Mouse (Mus musculus): ENCODE measurements around the gene Fam172a. TPM values are rescaled to one million over a fixed set of nuclear protein-coding genes. Genes with fewer than 3 reads are reported as not detected.
A peak's percentile ranks its signal among the peaks of the same experiment; 100 is the strongest.

The Fam172a gene
- polyA plus RNA-seq, 1 experiment = 4.0 TPM

DNA sequence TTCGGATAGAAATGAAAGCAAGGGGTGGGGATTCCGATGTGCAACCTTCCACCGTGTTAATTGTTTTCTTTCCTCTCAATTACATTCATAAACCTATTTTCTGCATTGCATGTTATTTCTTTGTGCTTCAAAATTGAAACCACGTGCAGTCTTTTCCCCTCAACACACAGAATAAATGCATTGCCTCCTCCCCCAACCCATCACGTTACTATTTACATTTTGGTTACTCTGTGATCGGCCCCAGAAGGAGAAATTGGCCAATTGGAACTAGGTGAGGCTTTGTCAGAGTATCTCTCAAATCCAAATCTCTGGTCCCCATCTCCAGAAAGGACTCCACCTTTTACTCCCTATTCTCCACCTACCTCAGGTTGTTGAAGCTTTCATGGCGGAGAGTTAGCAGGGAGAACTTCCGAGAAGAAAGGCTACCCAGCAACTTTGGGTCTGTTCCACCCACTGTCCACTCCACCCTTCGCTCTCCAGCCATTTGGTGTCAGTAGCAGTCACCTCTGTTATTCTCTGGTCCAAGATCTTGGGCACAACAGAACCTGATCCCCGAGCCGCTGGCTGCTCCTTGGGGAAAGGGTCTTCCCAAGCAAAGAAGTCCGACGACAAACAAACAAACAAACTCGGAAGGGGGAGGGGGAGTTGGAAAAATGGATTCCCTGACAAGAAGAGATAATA is 483.1 kb downstream of the Fam172a start:
- H3K4me1 ChIP-seq (ENCODE audit: control insufficient read depth, insufficient read depth, low read length) = 0 out of 2 replicates have a peak, but pooled peaks cover 4% of the 10 kb centered on the region
- H3K27ac ChIP-seq (ENCODE audit: control insufficient read depth, insufficient read depth, low read depth, low read length) = no peak overlapping the region
- peaks cover 4% of the 10 kb centered on the region; the same call in 1 of the 2 replicates for H3K27me3 ChIP-seq (ENCODE audit: control insufficient read depth, insufficient read depth, low read length)
- TF ChIP-seq POLR2A (IDR thresholded peaks at IDR 0.05; ENCODE audit: control insufficient read depth, low read depth, low read length) = no peak
- TF ChIP-seq CTCF (IDR thresholded peaks at IDR 0.05; ENCODE audit: control insufficient read depth, insufficient read depth, insufficient replicate concordance, low read depth, low read length) = no peak
- H3K36me3 ChIP-seq (ENCODE audit: control insufficient read depth, insufficient read depth, low read length) = no peaks in the 10 kb centered on the region
- H3K4me3 ChIP-seq (ENCODE audit: control insufficient read depth, low read depth, low read length) = no peak overlapping the region

DNA sequence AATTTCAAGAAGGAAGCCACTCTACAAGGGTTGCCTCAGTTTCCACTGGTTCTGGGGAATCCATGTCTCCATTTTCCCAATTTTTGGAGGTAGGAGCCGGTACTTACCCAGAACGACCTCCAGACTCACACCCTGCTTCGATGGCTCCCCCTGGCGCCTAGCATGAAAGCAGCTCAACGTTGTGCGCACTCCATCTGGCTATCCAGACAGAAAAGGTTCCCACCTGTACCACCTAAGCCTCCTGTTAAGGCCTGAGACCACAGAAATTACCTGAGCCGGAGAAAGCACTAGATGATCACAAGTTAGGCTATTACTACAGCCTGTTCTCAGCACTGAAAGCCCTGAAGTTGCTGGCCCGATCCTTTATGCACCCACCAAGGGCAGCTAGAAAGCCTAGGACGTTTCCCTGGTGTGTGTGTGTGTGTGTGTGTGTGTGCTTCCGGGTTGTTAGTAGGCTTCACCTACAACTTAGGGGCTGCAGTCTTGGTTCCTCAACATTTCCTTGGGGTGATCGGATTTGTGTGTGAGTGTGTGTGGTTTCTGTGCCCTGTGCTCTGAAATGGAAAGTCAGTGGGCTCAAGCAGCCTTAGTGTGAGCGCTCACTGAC is 484.6 kb downstream of the Fam172a start:
- Histone ChIP-seq H3K27ac (ENCODE audit: control insufficient read depth, insufficient read depth, low read depth, low read length) (no peak overlapping the region), H3K27me3 (ENCODE audit: control insufficient read depth, insufficient read depth, low read length) (no peaks in the 10 kb centered on the region), H3K36me3 (ENCODE audit: control insufficient read depth, insufficient read depth, low read length) (no peaks in the 10 kb centered on the region), H3K4me1 (ENCODE audit: control insufficient read depth, insufficient read depth, low read length) (0 out of 2 replicates have a peak, but pooled peaks cover under 1% of the 10 kb centered on the region), H3K4me3 (ENCODE audit: control insufficient read depth, low read depth, low read length) (no peak overlapping the region)
- TF ChIP-seq CTCF (IDR thresholded peaks at IDR 0.05; ENCODE audit: control insufficient read depth, insufficient read depth, insufficient replicate concordance, low read depth, low read length) = peak; percentile 31; the same call in 1 of the 2 replicates
- no peak for TF ChIP-seq POLR2A (IDR thresholded peaks at IDR 0.05; ENCODE audit: control insufficient read depth, low read depth, low read length)

DNA sequence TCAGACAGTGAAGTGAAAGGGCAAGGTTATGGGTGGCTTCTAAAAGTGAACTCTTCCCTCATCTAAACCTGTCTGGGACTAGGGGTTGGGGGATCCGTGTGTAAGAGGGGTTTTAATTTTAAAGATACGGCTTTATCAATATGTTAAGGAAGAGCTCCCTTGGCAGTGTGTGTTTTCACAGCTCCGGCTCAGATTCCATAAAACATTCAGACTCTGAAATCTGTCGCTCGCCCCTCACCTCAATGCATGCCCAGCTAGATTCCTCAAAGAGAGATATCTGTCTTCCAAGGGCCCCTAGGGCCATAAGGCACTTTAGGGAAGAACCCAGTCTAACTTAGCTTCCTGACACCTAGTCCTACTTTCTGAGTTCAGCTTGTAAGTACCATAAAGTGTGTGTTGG is 486.0 kb downstream of the Fam172a start:
- H3K27ac ChIP-seq (ENCODE audit: control insufficient read depth, insufficient read depth, low read depth, low read length) = no peak overlapping the region
- H3K27me3 ChIP-seq (ENCODE audit: control insufficient read depth, insufficient read depth, low read length) = no peaks in the 10 kb centered on the region
- H3K36me3 ChIP-seq (ENCODE audit: control insufficient read depth, insufficient read depth, low read length) = no peaks in the 10 kb centered on the region

DNA sequence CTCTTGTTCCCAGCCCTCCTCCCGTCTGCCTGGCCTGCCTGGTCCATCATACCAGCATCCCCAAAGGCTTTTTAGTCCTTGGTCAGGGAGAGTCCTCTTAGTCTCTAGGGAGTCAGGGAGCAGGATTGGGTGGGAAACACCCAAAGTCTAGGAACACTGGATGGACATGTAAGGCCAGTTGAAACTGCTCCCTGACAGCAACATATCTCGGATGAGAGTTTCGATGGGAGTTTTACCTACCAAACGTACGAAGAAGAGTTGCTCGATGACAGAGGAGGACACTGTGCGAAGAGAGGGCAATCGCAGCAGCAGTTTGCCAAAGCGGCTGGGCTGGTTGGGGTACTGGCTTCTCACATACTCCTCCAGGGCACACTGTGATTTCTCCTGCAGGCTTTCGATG is 487.8 kb downstream of the Fam172a start:
- H3K27ac ChIP-seq (ENCODE audit: control insufficient read depth, insufficient read depth, low read depth, low read length) = no peak overlapping the region
- no peak overlapping the region for H3K4me3 ChIP-seq (ENCODE audit: control insufficient read depth, low read depth, low read length)
- H3K36me3 ChIP-seq (ENCODE audit: control insufficient read depth, insufficient read depth, low read length) = no peaks in the 10 kb centered on the region
- peaks cover 2% of the 10 kb centered on the region; the same call in 1 of the 2 replicates for H3K4me1 ChIP-seq (ENCODE audit: control insufficient read depth, insufficient read depth, low read length)
- TF ChIP-seq POLR2A (IDR thresholded peaks at IDR 0.05; ENCODE audit: control insufficient read depth, low read depth, low read length) (no peak), CTCF (IDR thresholded peaks at IDR 0.05; ENCODE audit: control insufficient read depth, insufficient read depth, insufficient replicate concordance, low read depth, low read length) (no peak)
- H3K27me3 ChIP-seq (ENCODE audit: control insufficient read depth, insufficient read depth, low read length) = no peaks in the 10 kb centered on the region

More for the DNA sequence above, 486.0 kb downstream of the Fam172a start:
- no peaks in the 10 kb centered on the region for H3K4me1 ChIP-seq (ENCODE audit: control insufficient read depth, insufficient read depth, low read length)
- TF ChIP-seq POLR2A (IDR thresholded peaks at IDR 0.05; ENCODE audit: control insufficient read depth, low read depth, low read length) = no peak
- no peak for TF ChIP-seq CTCF (IDR thresholded peaks at IDR 0.05; ENCODE audit: control insufficient read depth, insufficient read depth, insufficient replicate concordance, low read depth, low read length)
- H3K4me3 ChIP-seq (ENCODE audit: control insufficient read depth, low read depth, low read length) = no peak overlapping the region

DNA sequence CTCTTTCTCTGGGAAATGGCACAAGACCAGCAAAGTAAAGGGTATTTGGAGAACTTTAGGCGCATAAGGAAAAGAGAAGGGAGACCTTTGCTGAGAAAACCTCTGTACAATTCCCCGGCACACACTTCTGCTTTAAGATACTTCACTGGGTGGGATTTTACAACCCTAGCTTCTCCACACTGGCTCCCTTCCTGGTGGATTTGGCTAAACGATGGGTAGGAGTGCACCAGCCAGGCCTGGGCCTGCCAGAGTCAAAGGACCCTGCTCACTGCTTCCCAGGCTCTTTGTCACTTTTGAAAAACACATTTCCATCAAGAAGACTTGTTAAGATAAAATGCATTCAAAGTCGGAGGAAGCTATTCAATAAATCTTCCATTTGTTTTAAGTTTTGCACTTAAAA is 491.4 kb downstream of the Fam172a start:
- H3K36me3 ChIP-seq (ENCODE audit: control insufficient read depth, insufficient read depth, low read length) = no peaks in the 10 kb centered on the region
- no peak overlapping the region for H3K27ac ChIP-seq (ENCODE audit: control insufficient read depth, insufficient read depth, low read depth, low read length)
- no peak for TF ChIP-seq CTCF (IDR thresholded peaks at IDR 0.05; ENCODE audit: control insufficient read depth, insufficient read depth, insufficient replicate concordance, low read depth, low read length)
- no peak overlapping the region for H3K4me3 ChIP-seq (ENCODE audit: control insufficient read depth, low read depth, low read length)
- H3K4me1 ChIP-seq (ENCODE audit: control insufficient read depth, insufficient read depth, low read length) = peaks cover 4% of the 10 kb centered on the region
- H3K27me3 ChIP-seq (ENCODE audit: control insufficient read depth, insufficient read depth, low read length) = no peaks in the 10 kb centered on the region; the same call in 1 of the 2 replicates

DNA sequence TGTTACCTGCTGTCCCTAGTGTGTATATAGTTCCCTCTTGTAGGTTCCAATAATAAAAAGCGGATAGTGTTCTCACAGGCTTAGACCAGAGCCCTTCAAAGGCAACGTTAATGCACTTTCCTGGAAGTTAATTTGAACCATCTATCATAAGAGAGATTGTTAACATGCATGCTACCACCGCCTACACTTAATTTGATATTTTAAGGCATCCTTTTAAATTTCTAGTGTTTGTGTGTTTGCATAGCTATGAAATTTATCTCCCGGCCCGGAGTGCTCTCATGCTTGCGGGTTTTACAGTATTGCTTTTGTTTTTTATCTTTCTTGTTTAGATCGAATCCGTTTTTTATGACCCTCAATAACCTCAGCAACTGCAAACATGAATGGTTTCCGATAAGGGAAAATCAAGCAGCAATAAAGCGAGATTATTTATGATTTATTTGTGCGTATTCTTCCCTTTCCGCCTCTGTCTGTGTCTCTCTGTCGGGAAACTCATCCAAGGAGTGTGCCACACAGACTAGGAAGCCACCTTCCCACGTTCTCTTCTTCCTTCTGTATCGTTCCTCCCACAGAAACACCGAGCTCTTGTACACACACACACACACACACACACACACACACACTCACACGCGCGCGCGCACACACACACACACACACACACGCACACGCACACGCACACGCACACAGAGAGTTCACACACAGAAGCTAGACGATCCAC is 492.5 kb downstream of the Fam172a start:
- TF ChIP-seq CTCF (IDR thresholded peaks at IDR 0.05; ENCODE audit: control insufficient read depth, insufficient read depth, insufficient replicate concordance, low read depth, low read length) = no peak
- TF ChIP-seq POLR2A (IDR thresholded peaks at IDR 0.05; ENCODE audit: control insufficient read depth, low read depth, low read length) = no peak
- H3K4me3 ChIP-seq (ENCODE audit: control insufficient read depth, low read depth, low read length) = peak overlapping the region; percentile 1; the same call in 1 of the 2 replicates
- no peaks in the 10 kb centered on the region for H3K36me3 ChIP-seq (ENCODE audit: control insufficient read depth, insufficient read depth, low read length)
- H3K27me3 ChIP-seq (ENCODE audit: control insufficient read depth, insufficient read depth, low read length) = no peaks in the 10 kb centered on the region; the same call in none of the 2 replicates
- H3K27ac ChIP-seq (ENCODE audit: control insufficient read depth, insufficient read depth, low read depth, low read length) = no peak overlapping the region
- peaks cover 7% of the 10 kb centered on the region for H3K4me1 ChIP-seq (ENCODE audit: control insufficient read depth, insufficient read depth, low read length)

All from testis, adult 2 months (tissue).